Mouse (Mus musculus): Measurements from ENCODE around the gene Rnf220. TPM values are rescaled to one million over a fixed set of nuclear protein-coding genes. Genes with fewer than 3 reads are reported as not detected.

Gene Rnf220
- total RNA-seq, 2 experiments from 2014 or later, result 184 to 189 TPM

DNA sequence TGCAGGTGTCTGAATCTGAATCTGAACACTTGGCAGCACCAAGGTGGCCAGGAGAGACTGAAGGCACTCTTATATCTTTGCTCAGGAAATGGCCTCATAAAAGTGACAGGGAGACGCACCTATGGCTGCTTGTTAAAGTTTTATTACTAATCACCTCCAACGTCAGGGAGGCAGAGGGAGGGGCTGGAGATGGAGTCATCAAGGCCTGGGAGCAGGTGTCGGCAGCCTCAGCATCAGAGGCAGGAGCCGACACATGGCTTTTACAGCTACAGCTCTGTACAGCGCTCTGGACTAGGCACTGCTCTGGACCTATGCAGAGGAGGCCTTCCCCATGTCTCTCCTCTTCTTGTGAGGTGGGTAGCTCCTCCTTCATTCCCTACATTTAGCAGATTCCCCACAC, 139.7 kb downstream of the Rnf220 start:
- Histone ChIP-seq H3K27ac (no peak overlapping the region), H3K4me3 (no peak overlapping the region)
- no peak for TF ChIP-seq CTCF (conservative IDR thresholded peaks at IDR 0.05)
- no peak for DNase-seq (ENCODE audit: low spot score in 2 of 2)

DNA sequence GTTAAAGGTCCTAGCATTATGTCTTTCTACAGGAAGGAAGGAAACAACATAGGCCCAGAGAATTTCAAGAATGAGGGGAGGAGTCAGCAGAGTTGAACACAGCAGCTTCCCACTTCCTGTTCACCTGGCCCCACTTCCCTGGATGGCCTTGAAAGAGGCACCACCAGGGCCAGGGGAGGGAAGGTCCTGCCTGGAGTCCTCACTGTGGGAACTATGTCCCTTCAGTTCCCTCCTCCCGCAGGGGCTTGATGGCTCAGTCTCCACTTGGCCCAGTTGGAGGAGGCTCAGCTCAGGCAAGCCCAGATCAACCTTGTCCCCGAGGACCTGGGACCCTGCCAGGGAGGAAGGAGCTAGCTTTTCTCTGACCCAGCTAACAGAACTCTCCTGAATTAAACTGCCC, 140.6 kb downstream of the Rnf220 start:
- TF ChIP-seq CTCF (conservative IDR thresholded peaks at IDR 0.05), result no peak
- DNase-seq (ENCODE audit: low spot score in 2 of 2), result no peak
- Histone ChIP-seq H3K4me3 (no peak overlapping the region), H3K27ac (peak overlapping the region; percentile 14; the same call in 1 of the 2 replicates)

DNA sequence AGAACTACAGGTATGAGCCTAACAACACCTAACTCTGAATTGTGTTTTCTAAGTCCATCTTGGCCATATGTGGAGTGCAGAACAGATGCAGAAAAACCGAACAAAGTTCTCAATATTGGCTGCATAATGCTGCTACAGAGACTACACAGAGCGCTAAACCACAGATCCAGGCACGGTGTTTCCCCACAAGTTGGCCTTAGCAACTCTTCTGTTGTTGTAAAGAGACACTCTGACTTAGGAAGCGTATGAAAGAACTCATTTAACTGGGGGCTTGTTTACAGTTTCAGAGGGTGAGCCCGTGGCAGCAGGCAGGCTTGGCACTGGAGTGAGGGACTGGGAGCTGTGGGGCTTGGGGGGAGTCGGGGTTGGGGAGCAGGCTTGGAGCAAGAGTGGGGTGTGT, 142.2 kb downstream of the Rnf220 start:
- peak overlapping the region; percentile 51; the same call in 1 of the 2 replicates for H3K27ac ChIP-seq
- TF ChIP-seq CTCF (conservative IDR thresholded peaks at IDR 0.05), result no peak
- DNase-seq (ENCODE audit: low spot score in 2 of 2), result no peak

DNA sequence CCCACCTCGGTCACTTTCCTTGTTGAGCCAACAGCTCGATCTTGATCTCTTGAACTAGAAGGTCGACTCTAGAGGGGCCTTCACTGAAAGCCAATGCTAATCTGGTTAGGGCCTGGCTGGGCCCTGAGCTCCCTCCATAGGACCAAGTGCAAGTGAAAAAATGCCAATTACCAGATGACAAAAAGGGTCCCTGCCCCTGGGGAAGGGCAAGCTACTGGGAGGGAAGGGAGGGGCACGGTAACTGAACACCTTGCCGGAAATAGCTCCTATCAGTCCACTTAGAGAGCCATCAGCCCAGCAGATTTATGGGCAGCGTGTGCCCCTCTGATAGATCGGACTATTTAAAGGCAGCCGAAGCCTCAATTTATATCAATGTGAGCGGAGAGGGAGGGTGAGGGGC, 143.9 kb downstream of the Rnf220 start:
- Histone ChIP-seq H3K4me3 (no peak overlapping the region), H3K27ac (no peak overlapping the region)
- no peak for TF ChIP-seq CTCF (conservative IDR thresholded peaks at IDR 0.05)
- no peak for DNase-seq (ENCODE audit: low spot score in 2 of 2)

More for the DNA sequence above, 142.2 kb downstream of the Rnf220 start:
- H3K4me3 ChIP-seq, result no peak overlapping the region

DNA sequence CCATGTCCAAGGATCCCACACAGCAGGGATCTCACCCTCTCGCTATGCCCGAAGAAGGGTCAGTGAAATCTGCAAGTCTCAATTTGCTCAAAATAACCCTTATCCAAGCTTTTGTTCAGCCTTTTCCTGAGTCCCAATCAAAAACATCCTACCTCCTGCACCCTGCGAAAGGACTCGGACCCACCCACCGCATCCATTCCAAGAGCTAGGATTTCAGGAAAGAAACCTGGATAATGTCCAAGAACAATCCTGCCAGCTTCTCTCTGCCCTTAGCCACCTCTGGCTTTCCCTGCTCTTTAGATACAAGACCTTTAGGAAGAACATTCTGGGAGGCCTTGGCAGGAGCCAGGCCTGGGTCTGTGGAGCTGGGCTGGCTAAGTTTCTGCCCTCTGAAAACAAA, 144.8 kb downstream of the Rnf220 start:
- 0 out of 2 replicates have a peak overlapping the region, but pooled peaks have one; percentile 14 for H3K27ac ChIP-seq
- no peak overlapping the region for H3K4me3 ChIP-seq
- no peak for DNase-seq (ENCODE audit: low spot score in 2 of 2)
- TF ChIP-seq CTCF (conservative IDR thresholded peaks at IDR 0.05), result no peak

DNA sequence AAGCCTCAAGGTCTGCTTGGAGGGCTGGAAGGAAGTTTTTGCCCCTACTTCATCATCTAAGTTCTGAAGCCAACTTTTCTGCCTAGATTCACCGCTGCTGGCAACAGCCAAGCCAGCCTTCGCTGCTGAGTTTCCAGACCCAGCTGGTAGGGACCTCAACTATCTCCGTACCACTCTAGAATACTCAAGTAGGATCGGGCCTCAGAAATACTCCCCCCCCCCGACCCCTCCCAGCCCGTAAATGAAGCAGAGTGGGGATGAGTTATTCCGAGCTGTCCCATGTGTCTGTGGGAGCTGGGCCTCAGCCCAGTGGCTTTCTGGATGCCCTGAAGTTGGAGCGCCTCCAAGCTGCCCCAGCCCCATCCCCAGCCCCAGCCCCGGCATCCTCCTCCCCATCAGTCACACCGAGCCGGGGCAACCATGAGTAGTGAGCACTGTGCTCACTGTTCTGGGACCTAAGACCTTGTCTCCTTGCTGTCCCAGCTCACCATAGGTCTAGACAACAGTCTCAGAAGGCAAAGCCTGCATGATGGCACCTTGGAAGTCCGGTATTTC, 146.6 kb downstream of the Rnf220 start:
- no peak for TF ChIP-seq CTCF (conservative IDR thresholded peaks at IDR 0.05)
- no peak for DNase-seq (ENCODE audit: low spot score in 2 of 2)
- no peak overlapping the region for H3K4me3 ChIP-seq
- H3K27ac ChIP-seq, result no peak overlapping the region

DNA sequence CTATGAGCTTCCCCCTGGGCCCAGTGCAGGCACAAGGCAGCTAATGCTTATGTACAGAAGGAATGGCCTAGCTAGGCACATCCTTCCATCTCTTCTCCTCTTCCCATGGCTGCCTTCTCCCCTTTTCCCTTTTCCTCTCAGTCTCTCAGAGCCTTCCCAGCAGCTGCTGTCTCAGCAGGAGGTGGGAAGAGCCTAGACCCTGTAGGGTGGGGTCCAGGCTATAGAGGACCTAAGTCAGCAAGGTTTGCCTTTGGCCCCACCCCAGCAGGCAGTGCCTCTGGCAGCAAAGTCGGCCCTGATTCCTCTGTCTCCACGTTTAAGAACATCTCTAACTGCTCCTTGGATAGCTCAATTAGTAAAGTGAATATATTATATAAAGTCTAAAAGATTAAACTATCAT, 147.5 kb downstream of the Rnf220 start:
- no peak for TF ChIP-seq CTCF (conservative IDR thresholded peaks at IDR 0.05)

DNA sequence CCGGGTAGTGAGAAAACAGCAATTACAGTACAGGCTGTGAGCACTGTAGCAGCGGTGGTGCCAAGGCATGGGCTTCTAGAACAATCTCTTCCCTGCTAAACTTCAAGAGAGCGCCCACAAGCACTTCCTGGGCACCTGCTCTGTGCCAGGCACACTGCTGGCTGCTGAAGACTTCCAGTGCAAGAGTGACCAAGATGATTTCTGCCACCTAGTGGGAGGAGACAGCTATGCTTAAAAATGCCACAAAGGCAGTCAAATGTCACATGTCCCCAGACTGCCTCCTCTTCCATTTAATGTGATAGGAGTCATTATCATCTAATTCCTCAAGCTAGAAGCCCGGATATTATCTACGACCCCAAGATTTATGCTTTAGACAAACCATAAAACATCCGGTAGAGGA, 150.8 kb downstream of the Rnf220 start:
- DNase-seq (ENCODE audit: low spot score in 2 of 2), result peak in 1 of 2 experiments; percentile 38
- peak; percentile 85 for TF ChIP-seq CTCF (conservative IDR thresholded peaks at IDR 0.05)
- Histone ChIP-seq H3K27ac (no peak overlapping the region), H3K4me3 (no peak overlapping the region)

More for the DNA sequence above, 147.5 kb downstream of the Rnf220 start:
- no peak for DNase-seq (ENCODE audit: low spot score in 2 of 2)
- H3K4me3 ChIP-seq, result no peak overlapping the region
- no peak overlapping the region for H3K27ac ChIP-seq

DNA sequence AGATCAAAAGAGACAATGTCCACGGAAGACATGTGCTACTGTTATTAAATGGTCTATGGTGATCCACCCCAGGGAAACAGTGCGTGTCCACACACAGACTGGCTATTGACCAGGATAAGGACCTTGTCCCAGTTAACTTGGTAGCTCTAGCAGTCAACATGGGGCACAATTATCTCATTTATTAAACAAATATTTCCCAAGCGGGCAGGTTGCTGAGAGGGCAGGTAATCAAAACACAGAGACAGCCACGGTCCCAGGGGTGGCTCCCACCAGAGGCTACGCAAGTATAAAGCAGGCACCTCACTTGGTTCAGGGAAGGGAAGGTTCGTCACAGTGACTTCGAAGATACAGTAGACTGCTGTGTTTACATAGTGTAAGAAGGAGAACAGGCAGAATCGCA, 153.5 kb downstream of the Rnf220 start:
- TF ChIP-seq CTCF (conservative IDR thresholded peaks at IDR 0.05), result no peak
- H3K27ac ChIP-seq, result no peak overlapping the region

DNA sequence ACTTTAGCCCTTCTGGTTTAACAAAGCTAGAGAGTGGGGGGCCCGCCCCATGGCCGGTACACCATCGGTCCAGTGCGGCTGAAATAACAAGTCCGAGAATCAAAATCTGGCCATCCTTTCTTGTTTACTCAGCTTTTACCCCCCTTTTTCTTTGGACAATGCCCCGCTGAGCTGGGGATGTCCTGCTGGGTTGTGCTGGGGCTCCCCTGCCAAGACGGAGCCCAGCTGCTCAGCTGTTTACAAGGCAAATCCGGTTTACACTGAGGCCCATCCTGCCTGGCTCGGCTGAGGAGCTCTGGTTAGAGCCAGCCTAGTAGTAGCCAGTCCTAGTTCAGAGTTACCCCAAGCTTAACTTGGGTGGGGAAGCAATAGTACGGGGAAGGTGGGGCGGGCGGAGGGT, 154.1 kb downstream of the Rnf220 start:
- DNase-seq (ENCODE audit: low spot score in 2 of 2), result no peak
- TF ChIP-seq CTCF (conservative IDR thresholded peaks at IDR 0.05), result no peak
- Histone ChIP-seq H3K4me3 (no peak overlapping the region), H3K27ac (peak overlapping the region; percentile 40; the same call in 1 of the 2 replicates)

More for the DNA sequence above, 153.5 kb downstream of the Rnf220 start:
- DNase-seq (ENCODE audit: low spot score in 2 of 2), result no peak
- no peak overlapping the region for H3K4me3 ChIP-seq

DNA sequence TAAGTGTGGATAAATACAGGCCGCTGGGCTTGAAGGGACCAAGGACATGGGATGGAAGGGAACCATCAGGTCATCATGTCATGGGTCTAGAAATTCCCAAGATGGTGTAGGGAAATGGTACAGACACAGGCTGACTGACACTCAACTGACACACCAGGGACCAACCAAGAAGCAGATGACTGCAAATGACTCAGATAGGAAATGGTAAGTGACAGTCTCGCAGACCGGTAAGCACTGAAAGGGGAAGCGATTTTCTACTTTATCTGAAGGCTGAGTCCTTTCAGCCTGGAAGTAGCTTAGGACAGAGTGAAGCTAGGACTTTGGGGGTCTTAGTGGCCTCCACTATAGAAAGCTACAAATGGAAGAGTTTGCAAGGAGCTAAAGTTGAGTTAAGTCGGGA, 155.6 kb downstream of the Rnf220 start:
- H3K27ac ChIP-seq, result no peak overlapping the region
- H3K4me3 ChIP-seq, result no peak overlapping the region
- TF ChIP-seq CTCF (conservative IDR thresholded peaks at IDR 0.05), result no peak

DNA sequence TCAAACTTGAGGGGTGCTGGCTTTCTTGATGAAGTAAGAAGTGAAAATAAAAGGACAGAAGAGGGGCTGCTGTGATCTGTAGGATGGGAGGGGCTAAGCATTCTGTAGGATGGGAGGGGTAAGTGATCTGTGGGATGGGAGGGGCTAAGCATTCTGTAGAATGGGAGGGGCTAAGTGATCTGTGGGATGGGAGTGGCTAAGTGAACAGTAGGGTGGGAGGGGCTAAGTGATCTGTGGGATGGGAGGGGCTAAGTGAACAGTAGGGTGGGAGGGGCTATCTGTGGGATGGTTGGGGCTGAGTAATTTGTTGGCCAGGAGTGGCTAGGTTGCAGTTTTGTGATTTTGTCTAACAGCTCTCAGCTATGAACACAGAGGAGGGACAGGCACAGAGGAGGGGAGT, 157.1 kb downstream of the Rnf220 start:
- DNase-seq (ENCODE audit: low spot score in 2 of 2), result no peak
- TF ChIP-seq CTCF (conservative IDR thresholded peaks at IDR 0.05), result no peak
- H3K4me3 ChIP-seq, result no peak overlapping the region
- no peak overlapping the region for H3K27ac ChIP-seq

More for the DNA sequence above, 155.6 kb downstream of the Rnf220 start:
- DNase-seq (ENCODE audit: low spot score in 2 of 2), result no peak

DNA sequence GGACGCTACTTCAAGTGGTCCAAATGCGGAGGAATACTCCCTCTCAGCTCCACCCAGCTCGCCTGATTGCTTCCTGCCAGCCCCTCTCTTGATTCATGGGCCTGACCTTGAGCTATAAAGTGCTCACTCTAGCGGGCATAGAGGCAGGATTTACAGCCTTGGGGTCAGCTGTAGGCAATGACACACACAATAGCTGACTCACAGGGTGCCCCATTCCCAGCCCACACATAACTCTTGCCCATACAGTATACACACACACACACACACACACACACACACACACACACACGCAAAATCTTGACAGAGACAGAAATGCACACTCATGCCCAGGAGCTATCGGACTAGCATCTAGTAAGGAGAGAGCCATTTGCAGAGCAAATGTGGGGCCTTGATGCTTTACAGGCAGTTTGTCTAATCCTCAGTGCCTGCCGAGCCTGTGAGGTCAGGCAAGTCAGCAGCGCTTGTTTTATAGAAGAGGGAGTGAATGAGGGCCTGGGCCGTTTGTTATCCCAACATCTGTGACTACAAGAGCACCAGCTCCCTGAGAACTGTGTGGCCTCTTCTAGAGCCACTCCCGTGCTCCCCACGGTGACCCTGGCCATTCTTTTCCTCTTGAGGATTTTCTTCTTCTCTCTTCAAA, 165.9 kb downstream of the Rnf220 start:
- no peak for DNase-seq (ENCODE audit: low spot score in 2 of 2)
- H3K4me3 ChIP-seq, result no peak overlapping the region
- H3K27ac ChIP-seq, result no peak overlapping the region
- TF ChIP-seq CTCF (conservative IDR thresholded peaks at IDR 0.05), result no peak

DNA sequence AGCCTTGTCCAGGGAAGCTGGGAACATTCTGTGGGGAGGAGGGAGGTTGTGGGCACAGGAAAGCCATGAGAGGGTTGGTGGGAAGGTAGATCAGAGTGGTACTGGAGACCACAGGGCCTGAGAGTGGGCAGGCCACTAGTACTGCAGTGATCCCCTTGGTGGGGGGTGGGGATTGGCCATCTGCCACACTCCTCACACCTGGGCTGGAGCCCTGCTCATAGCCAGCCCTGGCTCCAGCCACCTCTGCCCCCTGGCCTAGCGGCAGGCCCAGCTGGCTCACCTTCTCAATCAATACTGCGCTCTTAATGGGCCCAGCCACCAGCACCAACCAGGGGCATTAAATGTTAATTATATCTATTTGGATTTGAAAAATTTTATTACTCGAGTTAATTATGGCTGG, 166.7 kb downstream of the Rnf220 start:
- Histone ChIP-seq H3K4me3 (no peak overlapping the region), H3K27ac (no peak overlapping the region)
- TF ChIP-seq CTCF (conservative IDR thresholded peaks at IDR 0.05), result no peak
- no peak for DNase-seq (ENCODE audit: low spot score in 2 of 2)

Data from layer of hippocampus, adult 2 months (tissue).